Mouse (Mus musculus) stomach, postnatal 0 days (tissue): ENCODE results near the gene Map2k5. TPM values are rescaled to one million over a fixed set of nuclear protein-coding genes. Genes with fewer than 3 reads are reported as not detected.
A peak's percentile ranks its signal among the peaks of the same experiment; 100 is the strongest.

Source experiments
- ATAC-seq: fragments of 200-750 bp; cut with Nextera tagmentation; 2 replicates; pipeline ENCODE4 v1.8.0; 2017; ENCODE audit not compliant: low FRiP score, low TSS enrichment
- DNase-seq: peaks from one replicate; pipeline ENCODE4 v3.0.0-alpha.2; 2016; ENCODE audit warnings: low spot score
- H3K27ac ChIP-seq: fragments of 300-500 bp; sonication (generic); replicated peaks from 2 replicates; pipeline ENCODE4 v1.5.1; 2014; ENCODE audit warnings: mild to moderate bottlenecking, control low read depth
- H3K27me3 ChIP-seq: fragments of 300-500 bp; sonication (generic); 2 replicates; pipeline ENCODE4 v1.6.1; 2014; ENCODE audit warnings: low read length; ENCODE audit not compliant: control insufficient read depth, insufficient read depth
- H3K36me3 ChIP-seq: fragments of 300-500 bp; sonication (generic); 2 replicates; pipeline ENCODE4 v1.6.1; 2014; ENCODE audit warnings: low read length, mixed read lengths; ENCODE audit not compliant: control insufficient read depth, insufficient read depth
- H3K4me1 ChIP-seq: fragments of 300-500 bp; sonication (generic); replicated peaks from 2 replicates; pipeline ENCODE4 v1.6.1; 2014; ENCODE audit warnings: antibody characterized with exemption; ENCODE audit not compliant: control insufficient read depth, insufficient read depth
- H3K4me2 ChIP-seq: fragments of 300-500 bp; sonication (generic); replicated peaks from 2 replicates; pipeline ENCODE4 v1.6.1; 2014; ENCODE audit warnings: low read depth, mild to moderate bottlenecking, control low read depth, moderate library complexity
- H3K4me3 ChIP-seq: fragments of 300-500 bp; sonication (generic); 2 replicates; pipeline ENCODE4 v1.5.1; 2014; ENCODE audit warnings: low read depth, low read length, control low read depth
- H3K9ac ChIP-seq: fragments of 300-500 bp; sonication (generic); 2 replicates; pipeline ENCODE4 v1.6.1; 2014; ENCODE audit warnings: mild to moderate bottlenecking, low read length, control low read depth, mixed read lengths
- H3K9me3 ChIP-seq: fragments of 300-500 bp; sonication (generic); 2 replicates; pipeline ENCODE4 v1.6.1; 2016; ENCODE audit warnings: low read length; ENCODE audit not compliant: control insufficient read depth
- CTCF ChIP-seq: IDR thresholded peaks from 2 replicates; pipeline ENCODE4 v1.5.1; 2016; ENCODE audit warnings: antibody characterized with exemption, low read depth, mild to moderate bottlenecking, moderate library complexity
- EP300 ChIP-seq: optimal IDR thresholded peaks from 2 replicates; pipeline ENCODE3; 2016; ENCODE audit warnings: antibody characterized with exemption
- WGBS: fragments of 180-500 bp; shearing (Covaris S2); extraction: QIAGEN DNeasy Blood & Tissue Kit; methylation state at CpG from one replicate; pipeline ENCODE4 v1.1.7; 2014; 5-methylcytosine and 5-hydroxymethylcytosine counted together
- polyA plus RNA-seq: library from polyadenylated mRNA; unstranded; fragments of >200 nt; fragmentation: Nextera tagmentation; extraction: Ambion mirVana; gene quantifications from 2 replicates; pipeline ENCODE4 v1.2.1, GENCODE M21; 2015

The Map2k5 gene
- polyA plus RNA-seq, 1 experiment from 2014 or later, result 14.9 TPM

DNA sequence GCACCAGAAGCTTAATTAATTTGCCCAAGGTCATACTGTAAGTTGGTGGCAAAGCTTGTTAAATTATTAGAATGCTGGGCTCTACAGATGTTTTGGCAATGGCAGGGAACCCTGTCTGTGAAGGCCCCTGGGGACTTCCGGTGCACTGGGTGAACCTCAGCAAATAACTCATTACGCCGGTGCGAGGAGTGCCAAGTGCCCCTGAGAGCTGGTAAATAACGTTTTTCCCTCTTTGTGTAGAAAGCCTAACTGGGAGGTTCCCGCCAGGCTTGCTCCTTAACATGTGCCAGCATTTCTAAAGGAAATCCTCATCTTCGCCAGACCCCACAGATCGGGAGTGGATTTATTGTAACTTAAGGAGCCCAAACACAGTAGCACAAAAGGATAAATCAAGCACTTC lies 136.5 kb downstream of the Map2k5 start:
- Histone ChIP-seq H3K4me2 (no peak overlapping the region), H3K4me3 (no peak overlapping the region), H3K9ac (no peak overlapping the region), H3K27ac (no peak overlapping the region), H3K9me3 (no peaks in the 10 kb centered on the region), H3K36me3 (0 out of 2 replicates have a peak, but pooled peaks cover 3% of the 10 kb centered on the region), H3K4me1 (no peaks in the 10 kb centered on the region), H3K27me3 (no peaks in the 10 kb centered on the region)
- ATAC-seq (no peak), DNase-seq (no peak)
- 51% methylated on average over 8 of the region's 8 CpGs for WGBS
- no peak for TF ChIP-seq EP300
- no peak for TF ChIP-seq CTCF

- no peak overlapping the region for H3K4me3 ChIP-seq
- no peaks in the 10 kb centered on the region for H3K4me1 ChIP-seq
- no peak overlapping the region for H3K27ac ChIP-seq
- H3K27me3 ChIP-seq, result no peaks in the 10 kb centered on the region
- no peak overlapping the region for H3K4me2 ChIP-seq
- H3K9me3 ChIP-seq, result no peaks in the 10 kb centered on the region
- no peak overlapping the region for H3K9ac ChIP-seq
- no peak for ATAC-seq
- H3K36me3 ChIP-seq, result no peaks in the 10 kb centered on the region
- DNase-seq, result no peak
- TF ChIP-seq EP300 (no peak), CTCF (no peak)
- WGBS, result 77% methylated on average over 5 of the region's 5 CpGs
Observed at GRCm38 (mm10) chr9:63234356-63234755, 143.3 kb downstream of the Map2k5 start.

GRCm38 (mm10) chr9:63230289-63230688 lies 147.4 kb downstream of the Map2k5 start:
- 54% methylated on average over 15 of the region's 15 CpGs for WGBS
- no peaks in the 10 kb centered on the region for H3K36me3 ChIP-seq
- no peak for TF ChIP-seq EP300
- TF ChIP-seq CTCF, result no peak
- DNase-seq (no peak), ATAC-seq (no peak)
- H3K9ac ChIP-seq, result no peak overlapping the region
- H3K4me1 ChIP-seq, result no peaks in the 10 kb centered on the region
- H3K4me3 ChIP-seq, result no peak overlapping the region
- H3K9me3 ChIP-seq, result no peaks in the 10 kb centered on the region
- H3K27me3 ChIP-seq, result no peaks in the 10 kb centered on the region
- H3K27ac ChIP-seq, result no peak overlapping the region
- no peak overlapping the region for H3K4me2 ChIP-seq

- 45% methylated on average over 4 of the region's 4 CpGs for WGBS
- Histone ChIP-seq H3K9me3 (no peaks in the 10 kb centered on the region), H3K4me3 (no peak overlapping the region), H3K27ac (no peak overlapping the region), H3K27me3 (no peaks in the 10 kb centered on the region), H3K4me2 (no peak overlapping the region), H3K9ac (no peak overlapping the region), H3K4me1 (no peaks in the 10 kb centered on the region), H3K36me3 (no peaks in the 10 kb centered on the region)
- no peak for DNase-seq
- TF ChIP-seq EP300 (no peak), CTCF (no peak)
- no peak for ATAC-seq
Observed at GRCm38 (mm10) chr9:63229124-63229523, 148.6 kb downstream of the Map2k5 start.

DNA sequence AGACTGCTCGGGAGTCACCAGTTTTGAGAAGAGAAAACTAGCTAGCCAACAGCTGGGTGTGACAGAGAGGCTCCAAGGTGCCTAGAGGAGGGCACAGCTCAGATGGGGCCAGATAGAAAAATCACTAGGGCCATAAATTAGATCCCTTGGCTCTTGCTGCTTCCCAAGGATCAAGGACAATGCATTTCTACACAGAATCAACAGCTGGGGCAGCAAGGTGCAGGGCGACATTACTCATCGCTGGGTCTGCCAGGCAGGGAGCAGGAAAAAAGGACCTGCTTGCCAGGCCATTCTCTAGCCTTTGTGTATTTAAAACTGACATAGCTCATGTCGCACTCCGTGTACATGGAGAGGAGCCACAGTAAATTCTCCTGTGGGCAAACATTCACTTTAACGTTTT lies 155.5 kb downstream of the Map2k5 start:
- WGBS, result 34% methylated on average over 6 of the region's 6 CpGs

GRCm38 (mm10) chr9:63219851-63220250 lies 157.9 kb downstream of the Map2k5 start:
- 62% methylated on average over 7 of the region's 7 CpGs for WGBS
- DNase-seq, result no peak
- no peaks in the 10 kb centered on the region for H3K36me3 ChIP-seq
- no peaks in the 10 kb centered on the region for H3K9me3 ChIP-seq
- H3K27me3 ChIP-seq, result no peaks in the 10 kb centered on the region
- no peak overlapping the region for H3K4me2 ChIP-seq
- no peaks in the 10 kb centered on the region for H3K4me1 ChIP-seq
- H3K27ac ChIP-seq, result no peak overlapping the region
- ATAC-seq, result no peak
- H3K4me3 ChIP-seq, result no peak overlapping the region
- TF ChIP-seq CTCF, result no peak
- no peak for TF ChIP-seq EP300
- no peak overlapping the region for H3K9ac ChIP-seq

More for the DNA sequence above, 155.5 kb downstream of the Map2k5 start:
- H3K27ac ChIP-seq, result no peak overlapping the region
- H3K4me2 ChIP-seq, result no peak overlapping the region
- no peak overlapping the region for H3K4me3 ChIP-seq
- no peaks in the 10 kb centered on the region for H3K4me1 ChIP-seq
- no peaks in the 10 kb centered on the region for H3K27me3 ChIP-seq
- TF ChIP-seq EP300 (no peak), CTCF (no peak)
- H3K9ac ChIP-seq, result no peak overlapping the region
- ATAC-seq, result no peak
- no peaks in the 10 kb centered on the region for H3K36me3 ChIP-seq
- H3K9me3 ChIP-seq, result no peaks in the 10 kb centered on the region
- peak; percentile 32 for DNase-seq
